In the genomic region with DNA sequence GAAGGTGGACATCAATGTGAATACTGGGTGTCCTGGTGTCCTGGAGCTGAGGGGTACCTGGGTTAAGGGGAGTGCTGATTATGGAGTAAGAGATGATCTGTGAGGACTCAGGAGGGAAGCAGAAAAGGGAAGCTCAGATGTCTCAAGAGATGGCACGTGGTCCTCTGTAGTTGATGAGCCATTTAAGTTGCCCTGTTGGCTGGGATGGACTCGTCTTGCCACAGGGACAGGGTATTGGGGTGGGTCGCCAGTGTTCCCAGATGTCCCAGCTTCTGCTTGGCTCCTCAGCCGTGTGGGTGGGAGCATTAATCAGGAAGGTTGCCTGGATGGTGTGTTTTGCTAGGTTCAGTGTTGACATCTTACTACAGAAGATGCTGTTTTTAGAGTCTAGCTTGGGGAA, we compare ENCODE assay signal across 10 mouse cellular contexts. TPM values are rescaled to one million over a fixed set of nuclear protein-coding genes. Genes with fewer than 3 reads are reported as not detected.
DNase-seq lines count a peak whose midpoint lies in the region; ATAC-seq and TF ChIP-seq lines count a peak whose summit lies in the region.
"Had no signal": no experiment of that assay in that cellular context is flagged by ENCODE, and none has a peak within 500 bp of the region (broad histone marks: within the 10 kb centered on the region; RNA-seq: fewer than 3 reads in every experiment).

No protein-coding gene starts in this region.

- no peak overlapping the region for H3K9ac ChIP-seq in lung, embryonic 15.5 days
- no peak overlapping the region for H3K9ac ChIP-seq in limb, embryonic 14.5 days (ENCODE audit: low read depth, low read length, severe bottlenecking)
- H3K9ac ChIP-seq: hindbrain, embryonic 15.5 days had no signal

- H3K4me2 ChIP-seq in lung, embryonic 15.5 days = peak overlapping the region; percentile 93; the same call in 1 of the 2 replicates
- H3K4me2 ChIP-seq in limb, embryonic 14.5 days (replicated peaks; ENCODE audit: low read depth, low read length, severe bottlenecking) = no peak overlapping the region

- DNase-seq in lung, adult 2 months = no peak
- DNase-seq in limb, embryonic 14.5 days (ENCODE audit: low spot score) = no peak
- no peak for DNase-seq in layer of hippocampus, adult 9-11 months

- H3K9me3 ChIP-seq in erythroblast, embryonic 14.5 days (ENCODE audit: control insufficient read depth, low read length) = no peaks in the 10 kb centered on the region
- H3K9me3 ChIP-seq in lung, embryonic 15.5 days = no peaks in the 10 kb centered on the region
- no peaks in the 10 kb centered on the region for H3K9me3 ChIP-seq in limb, embryonic 14.5 days (ENCODE audit: control insufficient read depth, low read length)
- H3K9me3 ChIP-seq: hindbrain, embryonic 15.5 days had no signal

- TF ChIP-seq POLR2A in lung, adult 2 months (IDR thresholded peaks at IDR 0.05; ENCODE audit: borderline replicate concordance, extremely low read depth, low read depth, low read length) = no peak
- TF ChIP-seq POLR2A in bone marrow, adult 2 months (IDR thresholded peaks at IDR 0.05; ENCODE audit: borderline replicate concordance, control insufficient read depth, low read depth, low read length) = no peak
- no peak for TF ChIP-seq POLR2A in limb, embryonic 14.5 days (IDR thresholded peaks at IDR 0.05; ENCODE audit: borderline replicate concordance, extremely low read depth, insufficient read depth, insufficient read length)

- peaks cover 37% of the 10 kb centered on the region for H3K4me1 ChIP-seq in erythroblast, embryonic 14.5 days (ENCODE audit: control insufficient read depth)
- peaks cover 44% of the 10 kb centered on the region for H3K4me1 ChIP-seq in lung, embryonic 15.5 days
- peaks cover 22% of the 10 kb centered on the region for H3K4me1 ChIP-seq in lung, adult 2 months (ENCODE audit: control insufficient read depth, insufficient read depth, low read length)
- H3K4me1 ChIP-seq in bone marrow, adult 2 months (ENCODE audit: control insufficient read depth, insufficient read depth, low read length) = peaks cover 6% of the 10 kb centered on the region
- H3K4me1 ChIP-seq in limb, embryonic 14.5 days (ENCODE audit: control insufficient read depth, insufficient read depth, low read length) = peaks cover 15% of the 10 kb centered on the region

- H3K36me3 ChIP-seq in erythroblast, embryonic 14.5 days (ENCODE audit: control insufficient read depth) = peaks cover 34% of the 10 kb centered on the region
- peaks cover 6% of the 10 kb centered on the region; the same call in 1 of the 2 replicates for H3K36me3 ChIP-seq in lung, embryonic 15.5 days
- peaks cover 8% of the 10 kb centered on the region; the same call in 1 of the 2 replicates for H3K36me3 ChIP-seq in limb, embryonic 14.5 days (ENCODE audit: control insufficient read depth, insufficient read depth, low read length)
- H3K36me3 ChIP-seq: hindbrain, embryonic 15.5 days had no signal

- H3K27me3 ChIP-seq in erythroblast, embryonic 14.5 days (ENCODE audit: control insufficient read depth) = peaks cover 6% of the 10 kb centered on the region
- H3K27me3 ChIP-seq in lung, embryonic 15.5 days = no peaks in the 10 kb centered on the region
- no peaks in the 10 kb centered on the region for H3K27me3 ChIP-seq in limb, embryonic 14.5 days (ENCODE audit: control insufficient read depth, insufficient read depth, low read length)
- H3K27me3 ChIP-seq: hindbrain, embryonic 15.5 days had no signal

- TF ChIP-seq CTCF in lung, adult 2 months (IDR thresholded peaks at IDR 0.05; ENCODE audit: insufficient read depth, low read length) = no peak
- no peak for TF ChIP-seq CTCF in bone marrow, adult 2 months (IDR thresholded peaks at IDR 0.05; ENCODE audit: control insufficient read depth, insufficient read depth, low read length)

- H3K27ac ChIP-seq in lung, embryonic 15.5 days = 0 out of 2 replicates have a peak overlapping the region, but pooled peaks have one; percentile 9
- peak overlapping the region; percentile 34; the same call in 1 of the 2 replicates for H3K27ac ChIP-seq in bone marrow, adult 2 months (ENCODE audit: control insufficient read depth, insufficient read depth, low read depth, low read length, poor library complexity)
- H3K27ac ChIP-seq in limb, embryonic 14.5 days (replicated peaks; ENCODE audit: low read depth, low read length) = 0 out of 2 replicates have a peak overlapping the region, but pooled peaks have one; percentile 46

- WGBS in lung, embryonic 15.5 days = 77% methylated on average over 4 of the region's 4 CpGs
- 78% methylated on average over 4 of the region's 4 CpGs for WGBS in lung, adult 2 months
- 51% methylated on average over 4 of the region's 4 CpGs for WGBS in bone marrow, adult 2 months
- 96% methylated on average over 4 of the region's 4 CpGs for WGBS in limb, embryonic 14.5 days

- no peak for ATAC-seq in erythroblast, adult 5-6 weeks (replicated peaks; ENCODE audit: low FRiP score, poor library complexity, severe bottlenecking)
- no peak for ATAC-seq in lung, embryonic 15.5 days (ENCODE audit: borderline replicate concordance, extremely low read depth, low FRiP score, low TSS enrichment)
- ATAC-seq in limb, embryonic 14.5 days (ENCODE audit: low FRiP score, low read depth) = no peak
- no peak for ATAC-seq in inflammation-experienced regulatory T-cells, adult 6 months

- H3K4me3 ChIP-seq in erythroblast, embryonic 14.5 days (replicated peaks) = peak overlapping the region; percentile 65
- peak overlapping the region; percentile 85; the same call in 1 of the 2 replicates for H3K4me3 ChIP-seq in lung, embryonic 15.5 days
- no peak overlapping the region for H3K4me3 ChIP-seq in lung, adult 2 months (replicated peaks; ENCODE audit: extremely low read depth, low read depth, low read length)
- H3K4me3 ChIP-seq in bone marrow, adult 2 months (replicated peaks; ENCODE audit: control insufficient read depth, low read depth, low read length) = peak overlapping the region; percentile 24
- H3K4me3 ChIP-seq in limb, embryonic 14.5 days (replicated peaks; ENCODE audit: low read length) = no peak overlapping the region

RNA-seq across cellular contexts. Expression of a gene that starts 2.2 kb away (rescaled TPM):
- polyA plus RNA-seq in erythroblast, embryonic 14.5 days (2012) = 28.2 and 40.5 TPM in 2 replicates
- total RNA-seq in erythroblast, adult 5-6 weeks (2015; ENCODE audit: low replicate concordance) = 25.0 and 35.9 TPM in 2 replicates
- total RNA-seq in erythroblast, adult 5-6 weeks (2017; ENCODE audit: low replicate concordance) = 48.7 and 56.0 TPM in 2 replicates
- polyA plus RNA-seq in lung, embryonic 15.5 days (2015; fragmentation: Nextera tagmentation; extraction: Ambion mirVana) = 143 and 146 TPM in 2 replicates
- 120 and 151 TPM in 2 replicates for polyA plus RNA-seq in lung, adult 2 months (2012; rRNA removed)
- polyA plus RNA-seq in bone marrow, adult 2 months (2011; ENCODE audit: insufficient read depth, insufficient read length, low replicate concordance, missing spikeins) = 53.9 and 114 TPM in 2 replicates
- polyA plus RNA-seq in limb, embryonic 14.5 days (2012; rRNA removed) = 112 and 114 TPM in 2 replicates
- 126 and 129 TPM in 2 replicates for polyA plus RNA-seq in limb, embryonic 14.5 days (2014; fragmentation: Nextera tagmentation; extraction: Ambion mirVana)
- 100 to 1,000 TPM; 206 to 219 (median 211) TPM for polyA plus RNA-seq in inflammation-experienced regulatory T-cells, adult 6 months (2017; shearing (Covaris generic))

RNA-seq across cellular contexts. Expression of a gene that starts 6.2 kb away (rescaled TPM):
- polyA plus RNA-seq in erythroblast, embryonic 14.5 days (2012) = 0.11 TPM in 1 of 2 replicates, not detected in the other
- 2.1 TPM in 1 of 2 replicates, not detected in the other for total RNA-seq in erythroblast, adult 5-6 weeks (2015; ENCODE audit: low replicate concordance)
- total RNA-seq in erythroblast, adult 5-6 weeks (2017; ENCODE audit: low replicate concordance) = not detected in 2 replicates
- 194 and 223 TPM in 2 replicates for polyA plus RNA-seq in lung, embryonic 15.5 days (2015; fragmentation: Nextera tagmentation; extraction: Ambion mirVana)
- polyA plus RNA-seq in lung, adult 2 months (2012; rRNA removed) = 994 and 1,263 TPM in 2 replicates
- polyA plus RNA-seq in bone marrow, adult 2 months (2011; ENCODE audit: insufficient read depth, insufficient read length, low replicate concordance, missing spikeins) = 8.1 and 12.4 TPM in 2 replicates
- polyA plus RNA-seq in limb, embryonic 14.5 days (2012; rRNA removed) = 218 and 302 TPM in 2 replicates
- 109 and 120 TPM in 2 replicates for polyA plus RNA-seq in limb, embryonic 14.5 days (2014; fragmentation: Nextera tagmentation; extraction: Ambion mirVana)
- 10 to 100 TPM in 2 of 3 experiments, under 1 TPM in 1; 0.69 to 18.3 (median 16.4) TPM for polyA plus RNA-seq in inflammation-experienced regulatory T-cells, adult 6 months (2017; shearing (Covaris generic))
- total RNA-seq: megakaryocyte-erythroid progenitor cell, adult 5-6 weeks had no signal

RNA-seq across cellular contexts. Expression of a gene that starts 14.0 kb away (rescaled TPM):
- 8.1 and 8.2 TPM in 2 replicates for polyA plus RNA-seq in erythroblast, embryonic 14.5 days (2012)
- 3.7 and 6.7 TPM in 2 replicates for total RNA-seq in erythroblast, adult 5-6 weeks (2015; ENCODE audit: low replicate concordance)
- 4.8 and 6.3 TPM in 2 replicates for total RNA-seq in erythroblast, adult 5-6 weeks (2017; ENCODE audit: low replicate concordance)
- 14.0 and 14.7 TPM in 2 replicates for polyA plus RNA-seq in lung, embryonic 15.5 days (2015; fragmentation: Nextera tagmentation; extraction: Ambion mirVana)
- polyA plus RNA-seq in lung, adult 2 months (2012; rRNA removed) = 128 and 159 TPM in 2 replicates
- polyA plus RNA-seq in bone marrow, adult 2 months (2011; ENCODE audit: insufficient read depth, insufficient read length, low replicate concordance, missing spikeins) = 21.0 and 50.2 TPM in 2 replicates
- 92.9 and 131 TPM in 2 replicates for polyA plus RNA-seq in limb, embryonic 14.5 days (2012; rRNA removed)
- 17.4 and 18.8 TPM in 2 replicates for polyA plus RNA-seq in limb, embryonic 14.5 days (2014; fragmentation: Nextera tagmentation; extraction: Ambion mirVana)
- polyA plus RNA-seq in inflammation-experienced regulatory T-cells, adult 6 months (2017; shearing (Covaris generic)) = 1 to 10 TPM; 2.0 to 3.8 (median 3.5) TPM

RNA-seq across cellular contexts. Expression of a gene that starts 20.9 kb away (rescaled TPM):
- polyA plus RNA-seq in erythroblast, embryonic 14.5 days (2012) = 4.7 and 4.8 TPM in 2 replicates
- total RNA-seq in erythroblast, adult 5-6 weeks (2015; ENCODE audit: low replicate concordance) = 117 and 136 TPM in 2 replicates
- 187 and 202 TPM in 2 replicates for total RNA-seq in erythroblast, adult 5-6 weeks (2017; ENCODE audit: low replicate concordance)
- polyA plus RNA-seq in lung, embryonic 15.5 days (2015; fragmentation: Nextera tagmentation; extraction: Ambion mirVana) = 152 and 169 TPM in 2 replicates
- 59.8 and 62.5 TPM in 2 replicates for polyA plus RNA-seq in lung, adult 2 months (2012; rRNA removed)
- polyA plus RNA-seq in bone marrow, adult 2 months (2011; ENCODE audit: insufficient read depth, insufficient read length, low replicate concordance, missing spikeins) = 92.0 and 149 TPM in 2 replicates
- 273 and 304 TPM in 2 replicates for polyA plus RNA-seq in limb, embryonic 14.5 days (2012; rRNA removed)
- 190 and 199 TPM in 2 replicates for polyA plus RNA-seq in limb, embryonic 14.5 days (2014; fragmentation: Nextera tagmentation; extraction: Ambion mirVana)
- 100 to 1,000 TPM in 2 of 3 experiments, 10 to 100 TPM in 1; 83.8 to 128 (median 117) TPM for polyA plus RNA-seq in inflammation-experienced regulatory T-cells, adult 6 months (2017; shearing (Covaris generic))

RNA-seq across cellular contexts. Expression of a gene that starts 29.9 kb away (rescaled TPM):
- polyA plus RNA-seq in erythroblast, embryonic 14.5 days (2012) = not detected in 2 replicates
- not detected in 2 replicates for total RNA-seq in erythroblast, adult 5-6 weeks (2015; ENCODE audit: low replicate concordance)
- total RNA-seq in erythroblast, adult 5-6 weeks (2017; ENCODE audit: low replicate concordance) = 0.14 and 0.85 TPM in 2 replicates
- polyA plus RNA-seq in lung, embryonic 15.5 days (2015; fragmentation: Nextera tagmentation; extraction: Ambion mirVana) = 0.34 and 0.36 TPM in 2 replicates
- polyA plus RNA-seq in lung, adult 2 months (2012; rRNA removed) = 1.6 TPM in 2 replicates
- polyA plus RNA-seq in bone marrow, adult 2 months (2011; ENCODE audit: insufficient read depth, insufficient read length, low replicate concordance, missing spikeins) = 0.42 TPM in 1 of 2 replicates, not detected in the other
- polyA plus RNA-seq in limb, embryonic 14.5 days (2012; rRNA removed) = 0.31 and 0.51 TPM in 2 replicates
- 0.32 and 0.37 TPM in 2 replicates for polyA plus RNA-seq in limb, embryonic 14.5 days (2014; fragmentation: Nextera tagmentation; extraction: Ambion mirVana)
- under 1 TPM; 0.16 to 0.40 (median 0.30) TPM for polyA plus RNA-seq in inflammation-experienced regulatory T-cells, adult 6 months (2017; shearing (Covaris generic))

Comparison
In these comparisons a context has a peak if more than half of its experiments do, and no peak if none do; other contexts are left out.
1. H3K4me3 ChIP-seq: peak in erythroblast, embryonic 14.5 days (single experiment), lung, embryonic 15.5 days (single experiment) and bone marrow, adult 2 months (single experiment); none in lung, adult 2 months (single experiment) and limb, embryonic 14.5 days (single experiment).
2. Peak in every context shown above with its lines, with median percentiles within 50 percentile points of each other: H3K27ac ChIP-seq.